Mouse (Mus musculus): ENCODE data around the gene Synpo2. TPM values are rescaled to one million over a fixed set of nuclear protein-coding genes. Genes with fewer than 3 reads are reported as not detected.

Synpo2 gene
- total RNA-seq, 1 experiment = 1.6 TPM

DNA sequence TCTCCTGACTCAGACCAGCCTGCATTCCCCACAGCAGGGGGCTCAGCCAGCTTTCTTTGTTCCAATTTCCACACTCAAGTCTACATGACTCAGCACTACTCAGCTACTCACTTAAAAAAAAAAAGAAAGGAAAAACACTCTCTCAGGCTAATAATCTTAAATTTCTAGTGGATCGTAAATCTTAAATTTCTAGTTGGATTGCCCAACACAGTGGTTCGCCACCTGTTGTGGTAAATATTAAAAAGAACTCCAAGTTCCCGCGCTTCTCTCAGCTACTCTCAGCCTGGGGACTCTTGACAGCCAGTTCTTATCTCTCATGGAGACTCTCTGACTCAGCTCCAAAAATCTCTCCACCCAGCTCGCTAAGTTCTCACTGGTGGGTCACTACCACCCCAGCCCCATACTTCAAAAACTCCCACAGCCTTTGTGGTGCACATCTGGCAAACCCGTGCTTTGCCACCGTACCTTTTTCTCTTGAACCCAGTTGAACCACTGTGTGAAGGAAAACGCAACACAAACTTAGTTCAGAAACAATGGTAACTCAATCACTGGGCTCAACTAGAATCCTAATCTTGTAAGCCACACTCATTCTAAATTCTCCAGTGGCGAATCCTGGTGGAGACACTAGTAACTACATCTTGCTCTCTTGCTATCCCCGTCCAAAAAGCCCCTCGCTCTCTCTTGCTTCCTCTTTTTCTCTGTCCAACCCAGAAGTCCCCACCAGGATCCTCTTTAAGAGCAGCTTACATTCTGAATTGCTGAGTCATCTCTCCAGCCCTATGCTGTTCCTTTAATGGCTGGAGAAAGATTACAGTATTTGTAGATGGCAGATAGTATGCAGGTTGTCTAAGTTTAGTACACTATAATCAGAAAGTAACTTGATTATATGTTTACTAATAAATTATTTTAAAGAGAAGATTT, 20.5 kb upstream of the Synpo2 start:
- no peak for TF ChIP-seq HCFC1 (IDR thresholded peaks at IDR 0.05; ENCODE audit: borderline replicate concordance, insufficient read depth, low read length)
- no peak for TF ChIP-seq CHD2 (IDR thresholded peaks at IDR 0.05; ENCODE audit: low read depth, low read length)
- TF ChIP-seq ZNF384 (IDR thresholded peaks at IDR 0.05; ENCODE audit: low read depth, low read length) = peak; percentile 91
- TF ChIP-seq ZC3H11A (IDR thresholded peaks at IDR 0.05; ENCODE audit: borderline replicate concordance, low read depth, low read length) = no peak
- peak; percentile 99 for TF ChIP-seq MAFK (IDR thresholded peaks at IDR 0.05; ENCODE audit: insufficient read depth, low read depth, low read length)
- peak overlapping the region; percentile 67; the same call in 1 of the 2 replicates for H3K9ac ChIP-seq (ENCODE audit: insufficient read depth, low read depth, low read length, poor library complexity, severe bottlenecking)
- H3K4me3 ChIP-seq (ENCODE audit: insufficient read depth in 1 of 2, low read depth in 1 of 2, low read length in 2 of 2, poor library complexity in 1 of 2, severe bottlenecking in 1 of 2) = peak overlapping the region; percentile 40 to 43
- no peaks in the 10 kb centered on the region for H3K9me3 ChIP-seq (ENCODE audit: control insufficient read depth, insufficient read depth, low read depth, low read length)
- peak; percentile 71 for DNase-seq (ENCODE audit: low read depth, low spot score)
- H3K4me1 ChIP-seq (ENCODE audit: control insufficient read depth in 2 of 2, insufficient read depth in 2 of 2, low read length in 2 of 2, poor library complexity in 1 of 2) = 0 out of 4 replicates have a peak, but pooled peaks cover 0 to 2% of the 10 kb centered on the region in 2 experiments
- H3K27ac ChIP-seq (ENCODE audit: insufficient read depth, low read depth, low read length, poor library complexity, severe bottlenecking) = peak overlapping the region; percentile 94
- no peaks in the 10 kb centered on the region for H3K36me3 ChIP-seq (ENCODE audit: control insufficient read depth, insufficient read depth, low read length, poor library complexity, severe bottlenecking)
- in situ Hi-C loops (cut with MboI; ENCODE audit: low sequenced_read_pairs in 2 of 2, unreplicated experiment in 2 of 2) = no loop called here

- TF ChIP-seq HCFC1 (IDR thresholded peaks at IDR 0.05; ENCODE audit: borderline replicate concordance, insufficient read depth, low read length) = no peak
- no peak for TF ChIP-seq MAFK (IDR thresholded peaks at IDR 0.05; ENCODE audit: insufficient read depth, low read depth, low read length)
- TF ChIP-seq ZNF384 (IDR thresholded peaks at IDR 0.05; ENCODE audit: low read depth, low read length) = no peak
- TF ChIP-seq CHD2 (IDR thresholded peaks at IDR 0.05; ENCODE audit: low read depth, low read length) = no peak
- TF ChIP-seq ZC3H11A (IDR thresholded peaks at IDR 0.05; ENCODE audit: borderline replicate concordance, low read depth, low read length) = no peak
- Histone ChIP-seq H3K9ac (ENCODE audit: insufficient read depth, low read depth, low read length, poor library complexity, severe bottlenecking) (no peak overlapping the region), H3K27ac (ENCODE audit: insufficient read depth, low read depth, low read length, poor library complexity, severe bottlenecking) (no peak overlapping the region), H3K9me3 (ENCODE audit: control insufficient read depth, insufficient read depth, low read depth, low read length) (no peaks in the 10 kb centered on the region), H3K36me3 (ENCODE audit: control insufficient read depth, insufficient read depth, low read length, poor library complexity, severe bottlenecking) (no peaks in the 10 kb centered on the region), H3K4me3 (ENCODE audit: insufficient read depth in 1 of 2, low read depth in 1 of 2, low read length in 2 of 2, poor library complexity in 1 of 2, severe bottlenecking in 1 of 2) (no peak overlapping the region), H3K4me1 (ENCODE audit: control insufficient read depth in 2 of 2, insufficient read depth in 2 of 2, low read length in 2 of 2, poor library complexity in 1 of 2) (no peaks in the 10 kb centered on the region)
- in situ Hi-C loops (cut with MboI; ENCODE audit: low sequenced_read_pairs in 2 of 2, unreplicated experiment in 2 of 2) = no loop called here
- no peak for DNase-seq (ENCODE audit: low read depth, low spot score)
Observed at GRCm38 (mm10) chr3:123245646-123246045, 9.7 kb upstream of the Synpo2 start.

DNA sequence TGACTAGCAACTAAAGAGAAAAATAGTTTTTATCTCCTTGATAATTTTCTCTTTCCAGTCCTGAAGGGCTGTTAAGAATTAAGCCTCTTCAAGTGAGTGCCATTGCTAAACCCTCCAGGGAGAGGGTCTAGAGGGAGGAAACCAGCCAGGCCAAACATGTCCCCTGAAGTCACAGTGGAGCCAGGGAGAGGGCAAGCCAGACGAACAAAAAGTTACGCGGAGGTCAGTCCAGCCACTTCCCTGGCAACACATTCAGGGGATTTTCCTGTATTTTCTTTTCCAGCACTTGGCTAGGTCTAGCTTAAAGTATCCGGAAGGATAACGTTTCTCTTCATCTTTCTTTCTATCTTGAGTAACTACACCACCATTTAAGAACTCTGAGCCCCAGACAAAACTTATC, 8.4 kb upstream of the Synpo2 start:
- H3K27ac ChIP-seq (ENCODE audit: insufficient read depth, low read depth, low read length, poor library complexity, severe bottlenecking) = no peak overlapping the region
- in situ Hi-C loops (cut with MboI; ENCODE audit: low sequenced_read_pairs in 2 of 2, unreplicated experiment in 2 of 2) = no loop called here
- TF ChIP-seq ZNF384 (IDR thresholded peaks at IDR 0.05; ENCODE audit: low read depth, low read length) (no peak), ZC3H11A (IDR thresholded peaks at IDR 0.05; ENCODE audit: borderline replicate concordance, low read depth, low read length) (no peak), HCFC1 (IDR thresholded peaks at IDR 0.05; ENCODE audit: borderline replicate concordance, insufficient read depth, low read length) (no peak), CHD2 (IDR thresholded peaks at IDR 0.05; ENCODE audit: low read depth, low read length) (no peak), MAFK (IDR thresholded peaks at IDR 0.05; ENCODE audit: insufficient read depth, low read depth, low read length) (no peak)

DNA sequence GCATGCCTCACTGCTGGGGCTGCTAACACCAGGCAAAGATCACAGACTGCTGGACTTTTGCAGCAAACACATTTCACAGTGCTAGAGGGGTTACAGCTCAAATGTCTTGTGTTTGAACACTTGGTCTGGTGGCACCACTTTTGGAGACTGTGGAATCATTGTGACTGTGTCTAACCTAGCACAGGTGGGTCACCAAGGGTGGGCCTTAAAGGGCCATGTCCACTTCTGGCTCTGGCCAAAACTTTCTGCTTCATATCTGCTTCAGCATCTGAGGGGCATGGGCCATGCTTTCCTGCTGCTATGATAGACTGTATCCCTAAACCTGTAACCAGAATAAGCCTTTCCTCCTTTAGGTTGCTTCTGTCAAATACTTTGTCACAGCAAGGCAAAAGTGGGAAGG, 1.5 kb upstream of the Synpo2 start:
- Histone ChIP-seq H3K4me3 (ENCODE audit: insufficient read depth in 1 of 2, low read depth in 1 of 2, low read length in 2 of 2, poor library complexity in 1 of 2, severe bottlenecking in 1 of 2) (no peak overlapping the region), H3K36me3 (ENCODE audit: control insufficient read depth, insufficient read depth, low read length, poor library complexity, severe bottlenecking) (no peaks in the 10 kb centered on the region), H3K9ac (ENCODE audit: insufficient read depth, low read depth, low read length, poor library complexity, severe bottlenecking) (no peak overlapping the region), H3K4me1 (ENCODE audit: control insufficient read depth in 2 of 2, insufficient read depth in 2 of 2, low read length in 2 of 2, poor library complexity in 1 of 2) (no peaks in the 10 kb centered on the region), H3K9me3 (ENCODE audit: control insufficient read depth, insufficient read depth, low read depth, low read length) (no peaks in the 10 kb centered on the region), H3K27ac (ENCODE audit: insufficient read depth, low read depth, low read length, poor library complexity, severe bottlenecking) (no peak overlapping the region)
- in situ Hi-C loops (cut with MboI; ENCODE audit: low sequenced_read_pairs in 2 of 2, unreplicated experiment in 2 of 2) = no loop called here
- no peak for DNase-seq (ENCODE audit: low read depth, low spot score)
- TF ChIP-seq HCFC1 (IDR thresholded peaks at IDR 0.05; ENCODE audit: borderline replicate concordance, insufficient read depth, low read length) (no peak), ZNF384 (IDR thresholded peaks at IDR 0.05; ENCODE audit: low read depth, low read length) (no peak), ZC3H11A (IDR thresholded peaks at IDR 0.05; ENCODE audit: borderline replicate concordance, low read depth, low read length) (no peak), MAFK (IDR thresholded peaks at IDR 0.05; ENCODE audit: insufficient read depth, low read depth, low read length) (no peak), CHD2 (IDR thresholded peaks at IDR 0.05; ENCODE audit: low read depth, low read length) (no peak)

More for the DNA sequence above, 8.4 kb upstream of the Synpo2 start:
- no peaks in the 10 kb centered on the region for H3K36me3 ChIP-seq (ENCODE audit: control insufficient read depth, insufficient read depth, low read length, poor library complexity, severe bottlenecking)
- no peaks in the 10 kb centered on the region for H3K4me1 ChIP-seq (ENCODE audit: control insufficient read depth in 2 of 2, insufficient read depth in 2 of 2, low read length in 2 of 2, poor library complexity in 1 of 2)
- H3K9me3 ChIP-seq (ENCODE audit: control insufficient read depth, insufficient read depth, low read depth, low read length) = no peaks in the 10 kb centered on the region
- no peak overlapping the region for H3K9ac ChIP-seq (ENCODE audit: insufficient read depth, low read depth, low read length, poor library complexity, severe bottlenecking)
- no peak overlapping the region for H3K4me3 ChIP-seq (ENCODE audit: insufficient read depth in 1 of 2, low read depth in 1 of 2, low read length in 2 of 2, poor library complexity in 1 of 2, severe bottlenecking in 1 of 2)
- DNase-seq (ENCODE audit: low read depth, low spot score) = no peak
